Mouse (Mus musculus) ES-E14 (cell line): ENCODE measurements around the gene Cmpk1. TPM values are rescaled to one million over a fixed set of nuclear protein-coding genes. Genes with fewer than 3 reads are reported as not detected.
A peak's percentile ranks its signal among the peaks of the same experiment; 100 is the strongest.

ENCODE experiments used
- DNase-seq: peaks from one replicate; pipeline ENCODE4 v3.0.0-alpha.2; 2013; ENCODE audit warnings: low read depth, low spot score
- H3K27ac ChIP-seq: 2 replicates; pipeline ENCODE4 v1.5.1; 2012; ENCODE audit warnings: low read depth, mild to moderate bottlenecking, low read length, moderate library complexity, mixed read lengths; ENCODE audit not compliant: poor library complexity, insufficient read depth, severe bottlenecking
- H3K36me3 ChIP-seq: 2 replicates; pipeline ENCODE4 v1.6.1; 2012; ENCODE audit warnings: mild to moderate bottlenecking, low read length, moderate library complexity, mixed read lengths; ENCODE audit not compliant: control insufficient read depth, poor library complexity, insufficient read depth, severe bottlenecking
- H3K4me1 ChIP-seq, 2 experiments: fragments of 150-350 bp in 1 of 2; sonication (generic) in 1 of 2; 2 replicates each; pipeline ENCODE4 v1.6.1; 2012; ENCODE audit warnings: low read length in 2 of 2, mild to moderate bottlenecking in 1 of 2, mixed read lengths in 1 of 2; ENCODE audit not compliant: control insufficient read depth in 2 of 2, insufficient read depth in 2 of 2, poor library complexity in 1 of 2
- H3K4me3 ChIP-seq, 2 experiments: fragments of 150-350 bp in 1 of 2; sonication (generic) in 1 of 2; 2 replicates each; pipeline ENCODE4 v1.5.1; 2012; ENCODE audit warnings: low read length in 2 of 2, low read depth in 1 of 2, mild to moderate bottlenecking in 1 of 2, mixed read lengths in 1 of 2; ENCODE audit not compliant: insufficient read depth in 1 of 2, poor library complexity in 1 of 2, severe bottlenecking in 1 of 2
- H3K9ac ChIP-seq: 2 replicates; pipeline ENCODE4 v1.6.1; 2012; ENCODE audit warnings: low read depth, mild to moderate bottlenecking, low read length, mixed read lengths; ENCODE audit not compliant: poor library complexity, insufficient read depth, severe bottlenecking
- H3K9me3 ChIP-seq: fragments of 150-350 bp; sonication (generic); 2 replicates; pipeline ENCODE4 v1.6.1; 2012; ENCODE audit warnings: low read depth, mild to moderate bottlenecking, low read length; ENCODE audit not compliant: control insufficient read depth, insufficient read depth
- HCFC1 ChIP-seq: IDR thresholded peaks from 2 replicates; pipeline ENCODE4 v1.6.1; 2012; ENCODE audit warnings: low read length, inconsistent platforms, borderline replicate concordance; ENCODE audit not compliant: insufficient read depth
- ZNF384 ChIP-seq: IDR thresholded peaks from 2 replicates; pipeline ENCODE4 v1.6.1; 2012; ENCODE audit warnings: low read depth, low read length, inconsistent platforms
- in situ Hi-C, 2 experiments: fragments of 600-800 bp; cut with MboI; formaldehyde crosslinking; loops; one replicate each; pipeline ENCODE4 v1.15.1; 2025; ENCODE audit warnings: low sequenced_read_pairs in 2 of 2, inconsistent platforms in 1 of 2; ENCODE audit not compliant: unreplicated experiment in 2 of 2
- total RNA-seq: library from RNA; depleted of rRNA; stranded (reverse); fragments of 300-350 nt; gene quantifications from 2 replicates; pipeline ENCODE4 v1.2.3, GENCODE M21; 2012; rRNA removed

Gene Cmpk1
- total RNA-seq, 1 experiment: 24.5 TPM

- H3K4me3 ChIP-seq: peak overlapping the region; percentile 66 to 69
- peaks cover 0 to 2% of the 10 kb centered on the region in 2 experiments; a peak in 1 of 4 replicates for H3K4me1 ChIP-seq
- peak; percentile 82 for DNase-seq
- no peak overlapping the region for H3K27ac ChIP-seq
- in situ Hi-C loops: loop anchor here (5.0 to 25.0 kb wide), 6 partner anchors 147 to 1027 kb away; partner anchors contain the start of genes Dmbx1 (in 2 of the 2), Tal1 (in 2 of the 2) and Trabd2b (in 1 of the 2)
- H3K9me3 ChIP-seq: no peaks in the 10 kb centered on the region
- TF ChIP-seq ZNF384 (peak; percentile 52; the same call in 1 of the 2 replicates), HCFC1 (no peak)
- H3K9ac ChIP-seq: no peak overlapping the region
- H3K36me3 ChIP-seq: no peaks in the 10 kb centered on the region
These were observed 77.2 kb downstream of the Cmpk1 start for GRCm38 (mm10) chr4:114909602-114910484.

Other genes with a start within 250 kb of the Cmpk1 start
- not detected in 2 replicates for gene Gm12830, start 165.5 kb downstream of the Cmpk1 start, total RNA-seq
- 0.09 TPM in 1 of 2 replicates, not detected in the other for gene Foxd2, start 78.4 kb downstream of the Cmpk1 start, total RNA-seq
- gene Foxe3, start 61.2 kb downstream of the Cmpk1 start, total RNA-seq: not detected in 2 replicates
- gene Stil, start 12.9 kb upstream of the Cmpk1 start, total RNA-seq: 7.3 and 7.4 TPM in 2 replicates
- 0.40 and 0.42 TPM in 2 replicates for gene Tal1, start 69.2 kb upstream of the Cmpk1 start, total RNA-seq
- 1.1 and 1.2 TPM in 2 replicates for gene Pdzk1ip1, start 101.5 kb upstream of the Cmpk1 start, total RNA-seq
- 0.11 and 0.36 TPM in 2 replicates for gene Cyp4x1, start 147.0 kb upstream of the Cmpk1 start, total RNA-seq